Mouse (Mus musculus) stomach, postnatal 0 days (tissue): ENCODE measurements around the gene Misp.
A peak's percentile ranks its signal among the peaks of the same experiment; 100 is the strongest.

Experiments used
- CTCF ChIP-seq: IDR thresholded peaks from 2 replicates; pipeline ENCODE4 v1.5.1; 2016; ENCODE audit warnings: antibody characterized with exemption, low read depth, mild to moderate bottlenecking, moderate library complexity
- EP300 ChIP-seq: optimal IDR thresholded peaks from 2 replicates; pipeline ENCODE3; 2016; ENCODE audit warnings: antibody characterized with exemption

- TF ChIP-seq EP300 = no peak
- TF ChIP-seq CTCF = 0 out of 2 replicates have a peak, but pooled peaks have one; percentile 5
Observed at GRCm38 (mm10) chr10:79874290-79874862, 53.6 kb downstream of the Misp start, which contains the start of the genes Prtn3 and Plppr3.
